Mouse (Mus musculus) layer of hippocampus, postnatal 25 days (tissue): ENCODE measurements around the gene Entpd4b. TPM values are rescaled to one million over a fixed set of nuclear protein-coding genes. Genes with fewer than 3 reads are reported as not detected.
"Not testable (repeated sequence)": the region's sequence is repeated elsewhere in the genome, so short reads cannot be mapped to it uniquely, and the experiment has no call there.

Experiments
- DNase-seq, 2 experiments: peaks; one replicate each; pipeline ENCODE4 v3.0.0; 2022; ENCODE audit warnings: mixed read lengths in 2 of 2, low spot score in 1 of 2; ENCODE audit errors: extremely low spot score in 1 of 2
- total RNA-seq, 2 experiments: library from RNA; stranded (reverse); gene quantifications; 2 replicates each; pipeline ENCODE4 v1.2.3; 2021

The Entpd4b gene
- 10 to 100 TPM; 32.1 to 32.5 TPM for total RNA-seq

DNA sequence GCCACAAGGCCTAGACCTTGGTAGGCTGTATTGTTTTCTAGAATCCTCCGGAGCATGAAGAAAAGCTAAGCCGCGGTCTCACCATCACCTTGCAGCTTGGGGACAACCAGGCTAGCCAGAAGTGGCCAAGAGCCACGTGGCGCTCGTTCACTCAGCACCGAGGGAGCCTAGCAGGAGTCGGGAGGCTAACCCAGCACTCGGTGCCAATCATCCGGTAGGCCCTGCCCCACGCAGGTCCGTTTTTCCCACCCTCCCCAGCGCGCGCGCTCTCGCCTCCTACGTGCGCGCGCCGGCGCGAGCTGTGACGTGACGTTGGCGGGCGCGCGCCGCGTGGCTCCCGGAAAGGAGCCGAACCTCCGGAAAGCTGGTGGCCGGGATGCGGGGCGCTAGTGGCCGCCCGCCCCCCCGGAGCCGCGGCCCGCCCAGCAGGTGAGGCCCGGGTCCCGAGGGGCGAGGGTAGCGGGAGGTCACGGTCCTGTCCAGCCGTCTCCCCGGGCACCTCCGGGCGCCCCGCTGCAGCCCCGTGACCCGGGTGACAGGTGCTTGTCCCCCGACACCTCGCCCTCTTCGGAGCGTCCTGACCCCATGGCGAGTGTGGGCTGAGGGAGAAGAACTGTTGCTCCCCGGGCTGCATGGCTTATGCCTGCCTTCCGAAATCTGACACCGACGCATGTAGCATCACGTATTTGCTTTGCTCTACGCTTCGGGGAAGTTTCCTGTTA lies at the start of gene Entpd4b:
TSS of gene Entpd4b (plus strand) at position 315 of the 722 bp plus-strand sequence.
- DNase-seq, result not testable (repeated sequence)

DNA sequence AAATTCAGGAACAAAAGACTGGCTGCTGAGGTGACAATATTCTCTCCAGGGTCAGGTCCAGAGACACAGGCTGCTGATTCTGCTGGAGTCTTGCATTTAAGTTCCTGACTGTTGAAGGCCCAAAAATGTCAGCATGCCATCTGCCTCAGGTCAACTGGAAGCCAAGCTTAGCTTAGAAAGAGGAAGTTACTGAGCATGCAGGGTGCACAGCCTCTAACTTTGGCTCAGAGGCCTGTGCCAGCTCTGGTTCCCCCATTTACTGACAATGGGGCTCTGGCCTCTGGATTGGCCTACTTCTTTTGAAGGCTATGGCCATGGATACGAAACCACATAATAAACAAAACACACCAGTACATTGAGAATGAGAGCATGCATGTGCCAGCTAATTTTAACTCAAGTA lies 48.2 kb upstream of the Entpd4b start:
- not testable (repeated sequence) for DNase-seq

DNA sequence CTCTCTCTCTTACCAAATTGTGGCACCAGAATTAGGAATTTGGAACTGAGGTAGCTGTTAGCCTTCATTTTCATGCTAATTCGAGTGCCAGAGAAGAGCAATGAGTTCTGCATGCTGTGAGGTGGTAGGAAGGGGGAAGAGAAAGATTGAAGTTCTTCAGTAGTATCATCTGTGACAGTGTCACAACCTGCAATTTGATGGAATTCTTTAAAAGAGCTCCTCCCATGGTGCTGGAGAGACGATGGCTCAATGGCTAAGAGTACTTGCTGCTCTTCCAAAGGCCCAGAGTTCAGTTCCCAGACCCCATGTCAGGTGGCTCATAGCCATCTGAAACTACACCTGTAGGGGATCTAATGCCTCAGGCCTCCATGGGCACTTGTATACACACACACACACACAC lies 42.8 kb upstream of the Entpd4b start, which contains the start of gene Gm27179:
TSS of gene Gm27179 (minus strand) at position 101 of the 400 bp plus-strand sequence.
- not testable (repeated sequence) for DNase-seq

DNA sequence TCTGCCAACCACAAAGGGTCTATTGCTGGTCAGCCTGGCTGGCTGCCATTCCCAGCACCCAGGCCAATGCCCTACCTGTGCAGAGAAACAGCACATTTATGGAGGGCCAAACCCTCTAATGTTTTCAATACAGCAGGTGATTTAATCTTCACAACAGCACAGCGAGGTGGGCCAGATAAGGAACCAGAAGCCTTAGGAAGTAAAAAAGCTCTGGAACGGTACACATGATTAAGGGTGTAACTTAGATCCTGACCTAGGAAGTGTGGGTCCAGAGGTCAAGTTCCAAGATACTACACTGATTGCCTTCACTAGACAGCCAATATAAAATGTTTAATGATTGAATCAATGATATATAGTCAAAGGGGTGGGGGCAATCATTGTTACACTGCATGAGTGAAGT lies 34.4 kb upstream of the Entpd4b start:
- DNase-seq, result not testable (repeated sequence)

DNA sequence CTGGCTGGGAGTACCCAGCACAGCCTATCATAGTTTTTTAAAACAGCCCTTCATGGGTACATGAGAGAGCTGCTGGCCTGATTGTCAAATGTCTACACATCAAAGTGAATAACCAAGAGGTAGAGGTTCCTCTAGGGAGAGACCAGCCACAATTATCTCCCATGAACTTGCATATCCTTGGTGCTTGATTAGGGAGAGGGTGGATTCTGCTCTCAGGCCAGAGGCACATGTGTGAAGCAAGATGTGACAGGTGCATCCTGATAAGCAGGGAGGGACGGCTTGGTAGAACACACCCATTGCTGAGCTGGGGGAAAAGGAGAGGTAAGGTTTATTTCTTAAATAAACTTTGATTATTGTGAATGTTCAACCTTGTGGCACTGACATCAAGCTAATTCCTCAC lies 32.2 kb upstream of the Entpd4b start:
- DNase-seq, result not testable (repeated sequence)

DNA sequence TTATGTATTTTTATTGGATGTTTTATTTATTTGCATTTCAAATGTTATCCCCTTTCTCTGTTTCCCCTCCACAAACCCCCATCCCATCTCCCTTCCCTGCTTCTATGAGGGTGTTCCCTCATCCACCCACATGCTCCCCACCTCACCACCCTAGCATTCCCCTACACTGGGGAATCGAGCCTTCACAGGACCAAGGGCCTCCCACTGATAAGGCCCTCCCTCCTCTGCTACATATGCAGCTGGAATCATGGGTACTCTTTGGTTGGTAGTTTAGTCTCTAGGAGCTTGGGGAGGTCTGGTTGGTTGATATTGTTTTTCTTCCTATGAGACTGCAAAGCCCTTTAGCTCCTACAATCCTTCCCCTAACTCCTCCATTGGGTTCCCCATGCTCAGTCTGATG lies 29.0 kb upstream of the Entpd4b start:
- not testable (repeated sequence) for DNase-seq

DNA sequence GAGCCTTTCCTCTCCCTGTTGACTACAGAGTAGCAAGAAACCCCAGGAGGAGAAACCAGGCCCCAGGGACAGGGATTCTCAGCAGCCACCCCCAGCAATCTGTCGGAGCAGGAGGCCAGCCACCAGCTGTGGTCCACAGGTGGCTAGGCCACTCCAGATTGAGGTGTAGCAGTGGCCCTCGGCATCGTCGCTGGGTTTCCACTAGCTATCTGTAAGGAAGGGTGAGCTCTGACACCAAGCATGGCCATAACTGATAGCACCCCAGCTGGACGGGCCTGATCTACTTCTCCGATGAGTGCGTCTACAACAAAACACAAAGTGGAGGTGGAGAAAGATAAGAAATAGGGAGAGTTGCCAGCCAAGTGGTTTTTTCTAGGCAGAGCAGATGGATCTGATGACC lies 18.7 kb upstream of the Entpd4b start:
- DNase-seq, result not testable (repeated sequence)

DNA sequence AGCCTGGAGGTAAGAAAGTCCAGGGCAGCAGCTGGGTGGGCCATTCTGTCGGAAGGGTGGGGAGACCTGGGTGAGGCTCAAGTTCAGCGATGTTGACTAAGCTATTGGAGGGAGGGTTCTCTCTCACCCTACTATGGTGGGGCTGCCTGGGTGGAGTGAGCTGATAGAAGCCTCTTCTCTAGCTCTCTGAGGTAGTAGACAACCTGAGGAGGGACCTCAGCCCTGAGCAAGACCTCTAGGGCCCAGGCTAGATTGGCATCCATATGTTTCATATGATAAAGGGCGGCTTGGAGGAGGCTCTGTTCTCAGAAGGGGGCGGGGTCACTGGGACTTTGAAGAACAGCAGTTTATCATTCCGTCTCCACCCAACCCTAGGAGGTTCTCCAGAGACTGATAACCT lies 15.1 kb upstream of the Entpd4b start:
- DNase-seq, result not testable (repeated sequence)

- not testable (repeated sequence) for DNase-seq
Observed at GRCm38 (mm10) chr14:69542695-69543094, 12.5 kb upstream of the Entpd4b start.

- DNase-seq, result not testable (repeated sequence)
Observed at GRCm38 (mm10) chr14:69544033-69544432, 11.2 kb upstream of the Entpd4b start.

DNA sequence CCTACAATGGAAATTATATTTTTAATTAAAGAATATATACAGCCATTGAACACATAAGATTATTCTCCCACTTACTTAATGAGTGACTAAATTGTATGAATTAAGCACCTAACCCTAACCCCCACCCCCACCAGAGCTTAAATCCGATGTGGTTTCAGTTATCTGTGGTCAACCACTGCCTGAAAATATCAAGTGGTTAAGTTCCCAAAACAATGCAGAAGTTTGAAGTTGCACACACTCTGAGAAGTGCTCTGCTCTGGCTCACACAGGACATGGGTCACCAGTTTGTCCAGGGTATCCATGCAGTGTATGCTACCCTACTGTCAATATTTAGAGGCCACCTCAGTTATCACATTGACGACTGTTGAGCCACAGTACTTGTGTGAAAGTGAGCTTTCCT lies 10.2 kb upstream of the Entpd4b start:
- DNase-seq, result not testable (repeated sequence)

- DNase-seq, result not testable (repeated sequence)
Observed at GRCm38 (mm10) chr14:69547310-69547709, 7.9 kb upstream of the Entpd4b start.

DNA sequence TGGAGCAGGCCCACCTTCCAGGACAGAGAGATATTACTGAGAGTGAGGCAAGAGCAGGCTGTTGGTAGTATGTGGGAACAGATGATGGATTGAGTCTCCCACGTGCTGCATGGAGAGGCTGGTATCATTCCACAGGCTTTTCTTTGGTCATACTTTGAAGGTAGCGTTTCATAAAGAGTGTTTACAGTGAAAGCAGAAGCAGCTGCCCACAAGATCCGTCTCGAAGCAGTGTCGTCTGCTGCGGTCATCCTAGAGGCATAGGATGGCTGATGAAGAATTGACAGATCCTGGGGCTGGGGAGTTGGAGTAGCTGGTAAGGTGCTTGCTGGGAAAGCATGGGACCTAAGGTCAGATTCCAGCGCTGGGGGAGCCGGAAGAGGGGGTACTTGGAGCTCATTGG lies 1.6 kb downstream of the Entpd4b start:
- DNase-seq, result not testable (repeated sequence)

- DNase-seq, result not testable (repeated sequence)
Observed at GRCm38 (mm10) chr14:69557550-69557949, 2.3 kb downstream of the Entpd4b start.

Other genes starting within 250 kb of the Entpd4b start
- 1 to 10 TPM; 6.4 to 7.0 TPM for gene Gm16867, start 52.1 kb upstream of the Entpd4b start, total RNA-seq
- gene Gm27179, start 42.9 kb upstream of the Entpd4b start, total RNA-seq, result under 1 TPM in 1 of 2 experiments, not detected in 1; 0.12 TPM